Mouse (Mus musculus) lung, adult 2 months (tissue): ENCODE data around the gene Gm21962. TPM values are rescaled to one million over a fixed set of nuclear protein-coding genes. Genes with fewer than 3 reads are reported as not detected.
A peak's percentile ranks its signal among the peaks of the same experiment; 100 is the strongest.
"Not testable (repeated sequence)": the region's sequence is repeated elsewhere in the genome, so short reads cannot be mapped to it uniquely, and the experiment has no call there.

Source experiments
- DNase-seq: peaks from one replicate; pipeline ENCODE4 v3.0.0; 2022
- H3K4me1 ChIP-seq: fragments of 200-500 bp; 2 replicates; pipeline ENCODE4 v1.6.1; 2011; ENCODE audit warnings: low read length; ENCODE audit not compliant: control insufficient read depth, insufficient read depth
- H3K4me3 ChIP-seq: fragments of 200-500 bp; replicated peaks from 2 replicates; pipeline ENCODE3; 2011; ENCODE audit warnings: low read depth, mild to moderate bottlenecking, control low read depth, low read length; ENCODE audit errors: extremely low read depth
- CTCF ChIP-seq: fragments of 200-500 bp; IDR thresholded peaks from 2 replicates; pipeline ENCODE4 v1.5.1; 2011; ENCODE audit warnings: mild to moderate bottlenecking, low read length, control low read depth; ENCODE audit not compliant: insufficient read depth
- POLR2A ChIP-seq: fragments of 200-500 bp; IDR thresholded peaks from 2 replicates; pipeline ENCODE4 v1.6.1; 2011; ENCODE audit warnings: low read depth, mild to moderate bottlenecking, control low read depth, low read length, borderline replicate concordance; ENCODE audit errors: extremely low read depth
- WGBS: fragments of 180-500 bp; shearing (Covaris S2); methylation state at CpG from one replicate; pipeline ENCODE4 v1.1.7; 2018; 5-methylcytosine and 5-hydroxymethylcytosine counted together
- polyA plus RNA-seq: library from polyadenylated mRNA; depleted of rRNA; stranded (reverse); fragments of >200 nt; gene quantifications from 2 replicates; pipeline ENCODE4 v1.2.3, GENCODE M21; 2012; rRNA removed

The Gm21962 gene
- not detected in 2 replicates for polyA plus RNA-seq

DNA sequence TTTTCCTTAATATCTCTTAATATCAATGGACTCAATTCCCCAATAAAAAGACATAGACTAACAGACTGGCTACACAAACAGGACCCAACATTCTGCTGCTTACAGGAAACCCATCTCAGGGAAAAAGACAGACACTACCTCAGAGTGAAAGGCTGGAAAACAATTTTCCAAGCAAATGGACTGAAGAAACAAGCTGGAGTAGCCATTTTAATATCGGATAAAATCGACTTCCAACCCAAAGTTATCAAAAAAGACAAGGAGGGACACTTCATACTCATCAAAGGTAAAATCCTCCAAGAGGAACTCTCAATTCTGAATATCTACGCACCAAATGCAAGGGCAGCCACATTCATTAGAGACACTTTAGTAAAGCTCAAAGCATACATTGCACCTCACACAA lies at the start of gene Gm21962:
Gm21962 (plus strand) TSS at position 301 of the 400 bp plus-strand sequence.
- DNase-seq = not testable (repeated sequence)
- WGBS = no CpG with 5 or more reads among the region's 3 CpGs

DNA sequence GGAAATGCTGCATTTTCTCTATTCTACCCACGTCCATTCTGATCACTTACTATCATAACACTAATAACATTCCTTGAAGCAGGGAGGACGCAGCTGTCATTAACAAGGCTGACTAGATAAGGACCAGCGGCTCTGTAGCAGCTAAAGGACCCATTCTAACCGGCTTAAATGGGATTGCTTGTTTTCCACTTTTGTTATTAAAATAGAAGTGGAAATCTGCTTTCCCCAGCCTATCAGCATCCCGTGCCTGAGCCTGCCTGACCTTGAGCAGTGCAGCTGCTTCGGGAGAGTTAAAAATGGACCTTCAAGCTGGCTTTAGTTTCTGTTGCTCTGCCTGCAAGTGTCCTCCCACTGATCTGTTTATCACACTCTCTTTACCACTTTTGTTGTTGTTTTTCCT lies 49.2 kb upstream of the Gm21962 start:
- Histone ChIP-seq H3K4me3 (no peak overlapping the region), H3K4me1 (0 out of 2 replicates have a peak, but pooled peaks cover 3% of the 10 kb centered on the region)
- 51% methylated on average over 6 of the region's 6 CpGs for WGBS
- no peak for DNase-seq
- TF ChIP-seq POLR2A = no peak
- TF ChIP-seq CTCF = no peak

More for the DNA sequence above, at the start of gene Gm21962:
- not testable (repeated sequence) for H3K4me3 ChIP-seq, H3K4me1 ChIP-seq

DNA sequence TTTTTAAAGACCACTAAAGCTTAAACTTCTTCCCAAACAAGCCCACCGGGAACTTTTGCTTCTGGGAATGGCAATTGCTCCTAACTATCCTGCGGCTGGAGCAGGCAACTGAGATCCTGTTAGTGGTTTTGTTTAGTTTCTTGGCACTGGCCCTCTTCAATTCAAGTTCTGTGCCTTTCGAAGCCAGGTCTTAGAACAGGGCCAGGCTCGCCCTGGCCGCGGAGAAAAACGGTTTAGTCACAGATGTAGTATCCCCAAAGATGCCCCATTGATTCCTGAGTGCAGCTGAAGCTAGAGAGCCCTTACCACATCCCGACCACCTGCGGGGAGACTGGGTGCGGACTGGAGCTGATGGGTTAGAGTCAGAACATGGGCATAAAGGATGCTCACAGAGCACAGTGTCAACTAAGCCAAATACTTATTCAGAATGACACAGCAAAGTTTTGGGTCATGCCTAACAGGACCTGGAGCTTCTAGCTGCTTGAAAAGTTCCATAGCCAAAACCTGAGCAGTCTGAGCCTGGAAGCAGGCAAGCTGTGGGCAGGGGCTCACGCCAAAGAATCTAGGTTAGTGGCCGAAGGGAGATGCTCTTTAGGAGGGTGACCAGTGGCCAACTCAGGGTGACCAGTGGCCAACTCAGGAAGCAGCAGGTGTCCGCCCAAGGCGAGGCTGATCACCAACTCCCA lies 48.3 kb upstream of the Gm21962 start:
- Histone ChIP-seq H3K4me3 (no peak overlapping the region), H3K4me1 (0 out of 2 replicates have a peak, but pooled peaks cover 3% of the 10 kb centered on the region)
- WGBS = 44% methylated on average over 14 of the region's 14 CpGs
- DNase-seq = no peak
- TF ChIP-seq CTCF (no peak), POLR2A (no peak)

DNA sequence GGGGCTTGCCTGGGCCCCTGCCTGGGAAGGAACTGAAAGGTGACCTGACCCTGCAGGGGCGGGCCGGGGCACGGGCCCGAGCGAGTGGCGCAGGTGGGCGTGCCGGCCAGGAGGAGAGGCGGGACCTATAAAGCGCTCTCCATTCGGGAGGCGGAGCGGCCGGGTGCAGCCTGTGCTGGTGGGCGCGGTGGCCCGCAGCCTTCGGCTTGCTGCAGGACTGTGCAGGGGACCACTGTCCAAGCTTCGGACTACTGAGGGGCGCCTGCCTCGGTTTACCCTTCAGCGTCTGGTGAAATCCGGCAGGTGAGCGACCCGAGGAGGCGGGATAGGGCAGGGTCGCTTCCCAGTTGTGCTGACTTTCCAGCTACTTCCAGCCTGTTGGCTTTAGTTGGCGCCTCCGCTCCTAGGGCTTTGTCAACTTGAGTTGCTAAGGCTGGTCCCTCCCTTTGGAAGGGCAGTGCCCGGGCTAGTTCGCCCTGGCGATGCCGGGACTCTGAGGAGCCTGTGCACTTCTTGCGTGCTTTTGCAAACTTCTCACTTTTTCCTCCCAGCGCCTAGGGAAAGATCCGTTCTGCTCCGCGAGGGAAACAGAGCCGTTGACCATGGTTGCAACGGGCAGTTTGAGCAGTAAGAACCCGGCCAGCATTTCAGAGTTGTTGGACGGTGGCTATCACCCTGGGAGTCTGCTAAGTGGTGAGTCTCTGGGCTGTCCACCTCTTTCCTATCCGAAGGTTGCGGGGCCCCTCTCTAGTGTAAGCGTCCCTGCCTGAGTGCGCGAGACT lies 47.6 kb upstream of the Gm21962 start:
- peak; percentile 59 for DNase-seq
- TF ChIP-seq POLR2A (no peak), CTCF (no peak)
- H3K4me1 ChIP-seq = 0 out of 2 replicates have a peak, but pooled peaks cover 3% of the 10 kb centered on the region
- H3K4me3 ChIP-seq = peak overlapping the region; percentile 55
- 1% methylated on average over 47 of the region's 47 CpGs for WGBS

DNA sequence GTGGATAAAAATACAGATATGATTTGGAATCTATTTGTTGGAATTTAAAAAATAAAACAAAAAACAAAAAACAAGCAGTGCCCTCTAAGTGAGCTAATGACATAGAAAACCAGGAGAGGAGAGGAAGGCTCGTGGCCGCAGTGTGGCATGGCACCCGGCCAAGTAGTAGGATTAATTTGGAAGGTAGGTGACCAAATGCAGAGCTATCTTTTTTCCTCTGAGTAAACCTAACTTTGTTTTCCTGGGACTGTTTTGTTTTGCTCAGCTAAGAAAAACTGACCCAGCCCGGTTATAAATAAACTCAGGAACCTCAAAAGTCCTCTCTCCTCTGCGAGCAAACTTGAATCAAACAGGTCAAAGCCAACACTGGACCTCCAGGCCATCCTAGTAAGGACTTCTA lies 46.3 kb upstream of the Gm21962 start:
- no peak for TF ChIP-seq CTCF
- TF ChIP-seq POLR2A = no peak
- Histone ChIP-seq H3K4me1 (0 out of 2 replicates have a peak, but pooled peaks cover 3% of the 10 kb centered on the region), H3K4me3 (no peak overlapping the region)
- 60% methylated on average over 5 of the region's 5 CpGs for WGBS
- no peak for DNase-seq

GRCm38 (mm10) chr3:137633726-137634125 lies 37.6 kb upstream of the Gm21962 start:
- H3K4me3 ChIP-seq = no peak overlapping the region
- 80% methylated on average over 10 of the region's 10 CpGs for WGBS
- TF ChIP-seq CTCF (no peak), POLR2A (no peak)
- DNase-seq = no peak
- no peaks in the 10 kb centered on the region for H3K4me1 ChIP-seq

DNA sequence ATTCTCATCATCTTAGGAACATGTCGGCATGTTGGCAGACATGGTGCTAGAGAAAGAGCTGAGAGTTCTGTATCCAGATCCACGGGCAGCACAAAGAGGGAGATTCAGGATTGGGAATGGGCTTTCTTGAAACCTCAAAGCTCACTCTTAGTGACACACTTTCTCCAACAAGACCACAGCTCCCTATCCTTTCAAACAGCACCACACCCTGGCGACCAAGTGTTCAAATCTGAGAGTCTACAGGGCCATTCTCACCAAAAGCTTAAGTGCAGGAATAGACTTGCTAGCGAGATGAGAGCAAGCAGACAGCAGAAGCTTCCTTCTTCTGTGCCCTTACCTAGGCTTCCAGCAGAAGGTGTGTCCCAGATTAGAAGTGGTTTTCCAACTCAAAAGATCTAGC lies 34.8 kb upstream of the Gm21962 start:
- TF ChIP-seq CTCF (no peak), POLR2A (no peak)
- Histone ChIP-seq H3K4me3 (no peak overlapping the region), H3K4me1 (no peaks in the 10 kb centered on the region)
- no peak for DNase-seq
- WGBS = 86% methylated on average over 4 of the region's 4 CpGs

- Histone ChIP-seq H3K4me1 (no peaks in the 10 kb centered on the region), H3K4me3 (no peak overlapping the region)
- TF ChIP-seq POLR2A (no peak), CTCF (no peak)
- no peak for DNase-seq
- 77% methylated on average over 5 of the region's 5 CpGs for WGBS
Measured at GRCm38 (mm10) chr3:137641238-137641637, 30.1 kb upstream of the Gm21962 start.

DNA sequence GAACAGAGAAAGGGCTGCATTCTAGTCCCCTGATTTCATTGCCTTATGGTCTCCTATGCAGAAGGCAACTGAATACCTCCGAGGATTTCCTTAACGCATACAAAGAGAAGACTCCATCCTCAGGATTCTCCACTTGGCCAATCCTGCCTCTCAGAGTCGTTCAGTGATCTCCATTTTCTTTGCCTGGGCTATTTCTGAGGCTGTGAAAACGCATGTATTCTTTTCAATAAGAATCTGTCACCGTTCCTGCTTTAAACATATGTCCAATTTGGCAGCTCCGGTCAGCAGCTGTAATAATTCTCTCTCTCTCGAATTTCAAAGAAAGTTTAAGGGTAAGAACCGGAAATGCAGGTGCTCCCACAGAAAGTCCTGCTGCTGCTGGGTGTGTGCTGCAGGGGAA lies 29.2 kb upstream of the Gm21962 start:
- 65% methylated on average over 8 of the region's 8 CpGs for WGBS
- Histone ChIP-seq H3K4me3 (no peak overlapping the region), H3K4me1 (no peaks in the 10 kb centered on the region)

DNA sequence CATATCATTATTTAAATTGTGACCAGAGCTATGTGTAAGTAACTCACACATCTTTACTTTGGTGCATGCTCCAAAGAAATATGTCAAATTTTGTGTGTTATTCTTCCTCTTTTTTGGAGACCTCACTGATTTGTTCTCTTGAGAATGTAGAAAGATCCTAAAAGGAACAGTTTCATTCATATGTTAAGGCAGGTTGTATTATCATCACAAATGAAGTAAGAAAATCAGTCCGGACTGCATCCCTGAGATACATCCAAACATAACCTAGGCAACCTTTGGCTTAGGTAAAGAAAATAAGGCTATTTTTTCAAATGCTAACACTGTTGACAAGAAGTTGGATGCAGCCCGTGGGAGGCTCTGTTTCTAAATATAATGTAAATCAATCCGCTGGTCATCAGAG lies 28.8 kb upstream of the Gm21962 start:
- TF ChIP-seq POLR2A = no peak
- TF ChIP-seq CTCF = no peak
- H3K4me3 ChIP-seq = no peak overlapping the region
- no peak for DNase-seq
- 80% methylated on average over 3 of the region's 3 CpGs for WGBS
- no peaks in the 10 kb centered on the region for H3K4me1 ChIP-seq

More for the DNA sequence above, 29.2 kb upstream of the Gm21962 start:
- no peak for DNase-seq
- TF ChIP-seq CTCF (no peak), POLR2A (no peak)
